Mouse (Mus musculus) MN1 (cell line): ENCODE measurements around the gene Sympk.
"Not testable (repeated sequence)": the region's sequence is repeated elsewhere in the genome, so short reads cannot be mapped to it uniquely, and the experiment has no call there.

Experiments used
- DNase-seq: peaks from one replicate; pipeline ENCODE4 v3.0.0-alpha.2; 2016; ENCODE audit warnings: low spot score

The Sympk gene

DNA sequence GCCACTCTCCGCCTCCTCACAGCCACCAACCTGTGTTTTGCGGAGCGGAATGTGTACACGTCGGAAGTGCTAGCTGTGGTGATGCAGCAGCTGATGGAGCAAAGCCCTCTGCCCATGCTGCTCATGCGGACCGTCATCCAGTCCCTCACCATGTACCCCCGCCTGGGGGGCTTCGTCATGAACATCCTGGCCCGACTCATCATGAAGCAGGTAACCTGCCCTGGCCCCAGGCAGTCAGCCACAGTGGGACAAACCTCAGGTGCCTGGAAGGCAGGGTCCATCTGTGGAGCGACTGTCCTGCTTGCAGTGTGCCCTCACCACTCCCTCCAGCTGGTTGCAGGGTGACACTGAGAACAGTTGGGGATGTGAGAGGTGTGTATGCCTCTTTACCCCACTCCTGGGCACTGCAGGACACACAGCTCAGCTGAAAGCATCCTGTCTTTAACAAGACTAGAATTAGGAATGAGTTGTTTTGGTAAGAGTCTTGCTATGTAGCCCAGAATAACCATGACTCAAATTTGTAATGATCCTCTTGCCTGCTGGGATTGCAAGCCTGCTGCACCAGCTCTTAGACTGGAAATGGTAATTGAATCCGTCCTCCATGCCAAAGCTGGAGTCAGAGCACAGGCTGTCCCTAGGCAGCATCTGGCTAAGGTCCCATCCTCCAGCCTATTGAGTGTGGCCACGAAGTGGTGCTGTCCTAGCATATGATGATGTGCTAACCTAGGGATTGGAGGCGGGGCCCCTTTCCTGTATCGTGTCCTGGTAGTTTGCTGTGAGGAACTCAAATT is 28.4 kb downstream of the Sympk start:
- DNase-seq, result peak; percentile 36

DNA sequence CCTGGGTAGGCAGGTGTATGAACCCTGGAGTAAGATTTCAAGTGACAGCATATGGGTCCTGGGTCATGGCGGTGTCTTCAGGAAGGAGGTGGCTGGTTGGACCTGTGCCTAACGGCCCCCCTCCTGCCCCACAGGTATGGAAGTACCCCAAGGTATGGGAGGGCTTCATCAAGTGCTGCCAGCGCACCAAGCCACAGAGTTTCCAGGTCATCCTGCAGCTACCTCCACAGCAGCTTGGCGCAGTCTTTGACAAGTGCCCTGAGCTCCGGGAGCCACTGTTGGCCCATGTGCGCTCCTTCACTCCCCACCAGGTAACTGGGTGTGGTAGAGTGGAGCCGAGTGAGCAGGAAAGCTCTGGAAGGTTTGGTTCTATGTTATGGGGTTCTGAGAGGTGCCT is 29.0 kb downstream of the Sympk start:
- no peak for DNase-seq

DNA sequence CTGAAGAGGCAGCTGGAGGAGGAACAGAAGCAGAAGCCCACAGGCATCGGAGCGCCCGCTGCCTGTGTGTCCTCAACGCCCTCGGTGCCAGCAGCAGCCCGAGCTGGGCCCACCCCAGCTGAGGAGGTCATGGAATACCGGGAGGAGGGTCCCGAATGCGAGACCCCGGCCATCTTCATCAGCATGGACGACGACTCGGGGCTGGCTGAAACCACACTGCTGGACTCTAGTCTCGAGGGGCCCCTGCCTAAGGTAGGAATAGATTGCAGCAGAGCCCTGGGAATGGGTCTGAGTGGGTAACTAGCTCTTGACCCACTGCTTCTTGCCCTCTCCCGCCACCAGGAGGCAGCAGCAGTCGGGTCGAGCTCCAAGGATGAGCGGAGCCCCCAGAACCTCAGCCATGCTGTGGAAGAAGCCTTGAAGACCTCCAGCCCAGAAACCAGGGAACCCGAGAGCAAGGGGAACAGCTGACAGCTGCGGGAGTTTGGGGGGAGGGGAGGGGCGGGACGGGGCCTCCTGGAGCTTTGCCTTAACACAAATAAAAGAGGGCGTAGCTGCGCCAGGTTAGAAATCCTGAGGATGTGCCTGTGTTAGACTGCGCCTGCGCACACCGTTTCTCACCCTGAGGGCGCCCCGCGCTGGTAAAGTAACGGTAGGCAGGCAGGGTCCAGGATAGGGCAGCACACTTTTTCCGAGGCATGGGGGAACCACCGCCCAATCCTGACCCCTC is 30.0 kb downstream of the Sympk start, which contains the start of gene Rsph6a:
Rsph6a (plus strand) TSS at position 644 of the 730 bp plus-strand sequence.
- peak; percentile 16 for DNase-seq

DNA sequence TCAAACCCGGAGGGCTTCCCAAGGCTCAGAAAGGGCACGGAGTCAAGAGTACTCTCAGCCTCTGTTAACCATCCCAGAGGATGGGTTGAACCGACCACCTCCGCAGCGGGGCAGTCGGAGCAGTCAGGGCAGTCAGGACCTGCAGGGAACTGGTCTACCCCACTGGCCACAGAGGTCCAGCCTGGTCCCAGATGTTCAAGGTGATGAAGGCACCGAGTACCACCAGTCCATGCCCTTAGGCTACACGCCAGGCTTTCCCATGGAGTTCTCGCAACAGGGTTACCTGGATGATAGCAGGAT is 30.6 kb downstream of the Sympk start:
- no peak for DNase-seq

DNA sequence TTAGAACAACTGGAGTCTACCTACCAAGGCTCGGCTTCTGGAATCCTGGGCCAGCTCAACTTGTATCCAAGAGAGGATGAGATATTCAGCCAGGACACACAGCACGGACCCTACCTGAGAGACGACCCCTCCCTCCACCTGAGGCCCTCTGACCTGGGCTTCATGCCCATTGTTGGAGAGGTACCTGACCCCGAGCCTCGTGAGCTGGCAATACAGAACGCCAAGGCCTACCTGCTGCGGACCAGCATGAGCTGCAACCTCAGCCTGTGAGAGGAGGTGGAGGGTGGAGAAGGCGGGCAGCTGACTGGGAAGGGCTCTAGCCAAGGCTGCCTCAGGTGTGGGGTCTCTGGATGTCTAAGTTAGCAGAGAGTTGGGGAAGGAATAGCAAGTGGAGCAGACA is 30.9 kb downstream of the Sympk start:
- no peak for DNase-seq

DNA sequence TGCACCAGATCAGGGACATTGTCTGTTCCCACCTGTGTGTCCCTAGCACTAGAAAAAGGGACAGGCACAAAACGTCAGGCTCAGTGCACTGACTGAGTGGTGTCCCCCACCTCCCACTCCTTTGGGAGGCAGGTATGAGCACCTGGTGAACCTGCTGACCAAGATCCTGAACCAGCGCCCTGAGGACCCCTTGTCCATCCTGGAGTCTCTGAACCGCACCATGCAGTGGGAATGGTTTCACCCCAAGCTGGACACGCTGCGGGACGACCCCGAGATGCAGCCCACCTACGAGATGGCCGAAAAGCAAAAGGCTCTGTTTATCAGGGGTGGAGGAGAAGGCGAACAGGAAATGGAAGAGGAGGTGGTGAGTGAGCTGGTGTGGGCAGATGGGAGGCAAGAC is 33.2 kb downstream of the Sympk start:
- DNase-seq, result no peak

DNA sequence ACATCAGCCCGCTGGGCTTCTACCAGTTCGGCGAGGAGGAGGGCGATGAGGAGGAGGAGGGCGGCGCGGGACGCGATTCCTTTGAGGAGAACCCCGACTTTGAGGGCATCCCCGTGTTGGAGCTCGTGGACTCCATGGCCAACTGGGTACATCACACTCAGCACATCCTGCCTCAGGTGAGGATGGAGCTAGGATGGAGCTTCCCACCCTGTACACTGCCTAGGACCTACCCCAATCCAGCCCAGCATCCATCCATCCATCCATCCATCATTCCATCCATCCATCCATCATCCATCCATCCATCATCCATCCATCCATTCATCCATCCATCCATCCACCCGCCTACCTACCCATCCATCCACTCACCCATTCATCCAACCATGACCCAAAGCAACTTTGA is 41.7 kb downstream of the Sympk start:
- no peak for DNase-seq

DNA sequence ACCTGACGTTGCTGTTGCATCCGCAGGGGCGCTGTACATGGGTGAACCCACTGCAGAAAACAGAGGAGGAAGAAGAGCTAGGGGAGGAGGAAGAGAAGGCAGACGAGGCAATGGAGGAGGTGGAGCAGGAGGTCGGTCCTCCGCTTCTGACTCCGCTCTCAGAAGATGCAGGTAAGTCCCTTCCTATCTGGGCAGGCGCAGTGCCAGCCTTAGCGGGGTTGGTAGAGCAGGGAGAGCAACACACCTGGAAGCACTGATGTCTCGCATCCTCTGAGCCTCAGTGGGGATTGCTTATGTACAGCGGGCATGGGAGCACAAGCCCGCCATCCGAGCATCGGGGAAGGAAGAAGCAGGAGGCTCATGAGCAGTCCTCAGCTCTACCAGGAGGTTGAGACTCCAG is 42.9 kb downstream of the Sympk start:
- DNase-seq, result no peak

DNA sequence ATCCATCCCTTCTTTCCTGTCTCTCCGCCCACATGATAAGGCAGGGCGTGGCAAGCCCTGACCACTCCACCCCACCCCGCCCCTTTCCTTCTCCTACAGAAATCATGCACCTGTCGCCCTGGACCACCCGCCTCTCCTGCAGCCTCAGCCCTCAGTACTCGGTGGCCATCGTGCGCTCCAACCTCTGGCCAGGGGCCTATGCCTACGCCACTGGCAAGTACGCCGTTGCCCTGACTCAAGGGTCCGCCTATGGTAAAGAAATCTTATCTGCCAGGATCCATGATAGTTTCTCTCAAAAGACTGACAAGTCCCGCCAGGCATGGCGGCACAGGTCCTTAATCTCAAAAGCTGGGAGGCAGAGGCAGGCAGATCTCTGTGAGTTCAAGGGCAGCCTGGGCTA is 43.8 kb downstream of the Sympk start:
- no peak for DNase-seq

DNA sequence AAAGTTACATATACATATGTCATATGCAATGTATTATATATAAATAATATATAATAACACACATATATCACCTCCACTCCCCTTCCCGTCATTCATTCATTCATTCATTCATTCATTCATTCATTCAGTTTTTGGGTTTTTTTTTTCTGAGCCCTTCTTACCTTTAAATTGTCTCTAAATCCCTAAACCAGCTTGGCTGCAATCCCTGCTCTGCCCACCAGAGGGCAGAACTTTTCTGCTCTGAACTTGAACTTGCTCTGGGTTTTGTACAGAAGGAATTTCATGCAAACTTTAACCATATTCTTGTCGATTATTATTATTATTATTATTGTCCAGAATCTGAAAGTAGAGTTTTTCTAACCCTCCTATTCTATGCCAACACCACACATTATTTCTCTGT is 44.5 kb downstream of the Sympk start:
- peak; percentile 80 for DNase-seq

DNA sequence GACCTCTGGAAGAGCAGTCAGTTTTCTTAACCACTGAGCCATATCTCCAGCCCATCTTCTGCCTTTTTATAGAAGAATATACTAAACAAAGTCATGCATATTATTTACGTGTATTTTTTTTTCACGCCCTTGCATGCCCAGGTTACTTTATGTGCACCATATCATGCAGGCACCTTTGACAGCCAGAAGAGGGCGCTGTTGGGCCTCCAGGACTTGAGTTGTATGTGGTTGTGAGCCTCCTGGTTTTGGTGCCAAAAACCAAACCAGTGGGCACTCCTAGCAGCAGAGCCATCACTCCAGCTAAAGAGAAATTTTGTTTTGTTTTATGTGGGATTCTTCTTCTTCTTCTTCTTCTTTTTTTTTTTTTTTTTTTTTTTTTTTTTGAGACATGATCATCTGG is 45.3 kb downstream of the Sympk start:
- no peak for DNase-seq

DNA sequence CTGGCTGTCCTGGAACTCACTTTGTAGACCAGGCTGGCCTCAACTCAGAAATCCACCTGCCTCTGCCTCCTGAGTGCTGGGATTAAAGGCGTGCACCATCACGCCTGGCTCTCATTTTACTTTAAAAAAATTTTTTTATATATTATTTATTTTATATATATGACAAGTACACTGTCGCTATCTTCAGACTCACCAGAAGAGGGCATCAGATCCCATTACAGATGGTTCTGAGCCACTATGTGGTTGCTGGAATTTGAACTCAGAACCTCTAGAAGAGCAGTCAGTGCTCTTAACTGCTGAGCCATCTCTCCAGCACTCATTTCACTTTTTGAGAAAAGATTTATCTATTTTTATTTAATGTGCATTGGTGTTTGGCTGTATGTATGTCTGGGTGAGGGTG is 46.8 kb downstream of the Sympk start:
- not testable (repeated sequence) for DNase-seq

DNA sequence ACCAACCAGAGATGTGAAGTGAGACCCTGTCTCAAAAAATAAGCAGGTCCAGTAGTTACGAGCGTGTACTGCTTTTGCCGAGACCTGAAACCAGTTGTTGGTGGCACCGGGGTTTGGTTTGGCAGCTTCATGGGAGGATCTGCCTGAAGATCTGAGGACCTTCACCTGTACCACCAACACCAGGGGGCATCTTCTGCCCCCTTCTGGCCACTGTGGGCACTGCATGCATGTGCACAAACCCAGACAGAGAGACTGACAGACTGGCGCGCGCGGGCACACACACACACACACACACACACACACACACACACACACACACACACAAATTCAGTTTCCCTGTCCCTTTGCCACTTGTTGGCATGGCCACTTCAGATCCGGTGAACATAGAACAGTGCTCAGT is 49.3 kb downstream of the Sympk start:
- DNase-seq, result no peak

DNA sequence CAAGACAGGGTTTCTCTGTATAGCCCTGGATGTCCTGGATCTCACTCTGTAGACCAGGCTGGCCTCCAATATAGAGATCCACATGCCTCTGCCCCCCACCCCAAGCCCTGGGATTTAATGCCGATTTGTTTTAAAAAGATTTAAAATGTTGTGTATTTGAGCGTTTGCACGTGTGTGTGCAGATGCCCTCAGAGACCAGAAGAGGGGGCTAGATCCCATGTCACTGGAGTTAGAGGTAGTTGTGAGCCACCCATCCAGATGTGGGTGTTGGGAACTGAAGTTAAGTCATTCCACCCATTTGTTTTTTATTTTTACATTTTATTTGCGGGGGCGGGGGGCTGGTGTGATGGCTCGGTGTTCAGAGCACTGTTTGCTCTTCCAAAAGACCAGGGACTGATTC is 50.3 kb downstream of the Sympk start:
- no peak for DNase-seq

DNA sequence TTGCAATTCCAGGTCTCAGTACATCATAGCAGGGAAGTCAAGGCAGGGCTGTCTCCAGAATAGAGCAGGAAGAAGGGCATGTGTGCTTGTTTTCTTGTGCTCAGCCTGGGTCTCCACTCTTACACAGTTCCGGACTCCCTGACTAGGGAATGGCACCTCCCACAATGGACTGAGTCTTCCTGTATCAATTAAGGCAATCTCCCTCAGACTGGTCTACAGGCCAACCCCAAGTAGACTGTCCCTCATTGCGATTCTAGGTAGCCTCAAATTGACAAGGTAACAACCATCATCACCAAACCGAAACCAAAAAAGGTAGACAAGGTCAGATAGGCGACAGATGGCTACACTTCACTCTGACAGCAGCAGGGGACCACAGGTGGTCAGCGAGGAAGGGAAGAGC is 51.1 kb downstream of the Sympk start:
- no peak for DNase-seq

DNA sequence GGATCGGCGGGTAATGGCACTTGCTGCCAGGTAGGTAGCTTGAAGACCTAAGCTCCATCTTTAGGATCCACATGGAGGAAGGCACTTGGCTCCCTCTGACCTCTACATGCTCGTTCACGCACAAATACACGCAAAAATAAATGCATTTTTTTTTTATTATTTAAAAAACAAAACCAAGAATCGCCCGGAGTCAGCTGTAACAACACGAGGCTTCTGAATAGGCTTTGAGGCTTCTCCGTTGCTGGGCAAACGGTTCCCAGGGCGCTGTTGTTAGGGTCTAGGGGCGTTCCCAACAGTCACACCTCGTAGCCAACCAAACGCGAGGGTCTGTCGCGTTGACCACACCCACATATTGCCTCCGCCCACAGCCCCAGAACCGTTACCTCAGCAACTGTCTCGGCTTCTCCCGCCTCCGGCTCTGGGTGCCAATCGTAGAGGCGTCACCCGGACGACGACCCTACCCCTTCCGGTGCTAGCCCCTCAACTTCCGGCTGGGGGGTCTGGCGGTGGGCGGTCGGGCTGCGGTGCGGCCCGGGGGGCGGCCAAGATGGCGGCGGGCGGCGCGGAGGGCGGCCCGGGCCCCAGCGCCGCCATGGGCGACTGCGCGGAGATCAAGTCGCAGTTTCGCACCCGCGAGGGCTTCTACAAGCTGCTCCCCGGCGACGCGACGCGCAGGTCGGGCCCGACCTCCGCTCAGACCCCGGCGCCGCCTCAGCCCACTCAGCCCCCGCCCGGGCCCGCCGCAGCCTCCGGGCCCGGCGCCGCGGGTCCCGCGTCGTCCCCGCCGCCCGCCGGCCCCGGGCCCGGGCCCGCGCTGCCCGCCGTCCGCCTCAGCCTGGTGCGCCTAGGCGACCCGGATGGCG is 51.8 kb downstream of the Sympk start, which contains the start of gene Dmwd:
Dmwd (plus strand) TSS at position 505 of the 863 bp plus-strand sequence.
- DNase-seq, result peak; percentile 96

DNA sequence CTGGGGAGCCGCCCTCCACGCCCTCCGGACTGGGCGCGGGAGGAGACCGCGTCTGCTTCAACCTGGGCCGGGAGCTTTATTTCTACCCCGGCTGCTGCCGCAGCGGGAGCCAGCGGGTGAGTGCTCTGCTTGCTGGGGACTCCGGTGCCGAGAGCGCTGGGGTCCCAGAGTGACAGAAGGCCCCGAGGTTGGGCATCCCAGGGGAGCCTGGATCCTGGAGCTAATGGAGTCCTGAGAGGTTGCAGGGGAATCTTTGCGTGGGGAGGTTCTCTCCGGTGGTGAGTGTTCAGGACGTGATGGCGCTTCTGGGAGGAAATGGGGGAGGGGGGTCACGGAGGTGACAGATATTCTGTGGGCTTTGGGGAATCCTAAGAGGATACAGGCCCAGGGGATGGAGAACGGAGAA is 52.4 kb downstream of the Sympk start:
- peak; percentile 50 for DNase-seq

DNA sequence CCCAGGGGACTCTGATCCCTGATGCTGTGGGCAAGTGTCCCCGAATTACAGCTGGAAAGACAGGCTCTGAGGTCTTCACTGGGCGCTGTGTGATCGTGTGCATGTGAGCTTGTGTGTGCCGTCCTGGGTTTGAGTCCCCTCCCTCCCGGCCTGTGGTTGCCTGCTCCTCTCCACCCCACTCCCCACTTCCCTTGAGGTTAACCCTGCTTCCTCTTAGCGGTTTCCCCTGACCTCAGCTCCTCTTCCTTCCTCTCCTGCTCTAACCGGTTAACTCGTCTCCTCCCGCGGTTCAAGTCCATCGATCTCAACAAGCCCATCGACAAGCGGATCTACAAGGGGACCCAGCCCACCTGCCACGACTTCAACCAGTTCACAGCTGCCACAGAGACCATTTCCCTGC is 53.6 kb downstream of the Sympk start:
- no peak for DNase-seq

DNA sequence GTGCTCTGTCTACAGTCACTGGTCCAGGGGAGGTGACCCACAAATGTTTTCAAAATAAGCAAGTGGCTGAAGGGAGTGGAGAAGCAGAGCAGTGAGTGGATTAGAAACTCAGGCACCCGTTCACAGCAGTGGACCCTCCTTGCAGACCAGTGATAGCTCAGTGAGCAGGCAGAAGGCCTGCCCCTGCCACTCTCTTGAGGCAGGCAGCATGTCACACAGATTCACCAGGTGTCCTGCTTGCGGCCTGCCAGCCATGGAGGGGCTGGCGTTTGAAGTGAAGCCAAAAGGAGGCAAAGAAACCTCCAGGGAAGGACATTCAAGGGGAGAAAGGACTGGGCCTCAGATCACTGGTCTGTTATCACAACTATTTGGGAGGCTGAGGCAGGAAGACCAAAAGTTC is 54.6 kb downstream of the Sympk start:
- no peak for DNase-seq

DNA sequence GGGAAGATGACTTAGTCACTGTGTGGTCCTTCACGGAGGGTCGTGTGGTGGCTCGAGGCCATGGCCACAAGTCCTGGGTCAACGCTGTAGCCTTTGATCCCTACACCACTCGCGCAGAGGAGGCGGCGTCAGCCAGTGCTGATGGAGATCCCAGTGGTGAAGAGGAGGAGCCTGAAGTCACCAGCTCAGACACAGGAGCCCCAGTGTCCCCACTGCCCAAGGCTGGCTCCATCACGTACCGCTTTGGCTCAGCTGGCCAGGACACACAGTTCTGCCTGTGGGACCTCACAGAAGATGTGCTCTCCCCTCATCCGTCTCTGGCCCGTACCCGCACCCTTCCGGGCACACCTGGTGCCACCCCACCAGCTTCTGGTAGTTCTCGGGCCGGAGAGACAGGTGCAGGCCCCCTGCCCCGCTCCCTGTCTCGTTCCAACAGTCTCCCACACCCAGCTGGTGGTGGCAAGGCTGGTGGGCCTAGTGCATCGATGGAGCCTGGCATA is 56.3 kb downstream of the Sympk start:
- no peak for DNase-seq

DNA sequence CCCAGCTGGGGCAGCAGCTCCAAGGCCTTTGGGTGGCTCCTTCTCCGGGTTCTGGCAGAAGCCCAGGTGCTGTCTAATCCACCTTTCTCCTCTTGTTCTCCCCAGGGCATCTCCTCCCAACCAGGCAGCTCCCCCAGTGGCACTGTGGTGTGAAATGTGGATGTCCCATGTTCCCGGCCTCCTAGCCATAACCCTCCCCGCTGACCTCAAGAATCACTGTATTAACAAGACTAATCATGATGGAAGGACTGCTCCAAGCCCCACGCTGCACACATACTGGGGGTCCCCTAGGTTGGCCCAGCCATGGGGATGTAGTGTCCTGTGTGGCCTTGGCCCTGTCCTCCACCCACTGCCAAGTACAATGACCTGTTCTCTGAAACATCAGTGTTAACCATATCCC is 58.0 kb downstream of the Sympk start:
- DNase-seq, result no peak

DNA sequence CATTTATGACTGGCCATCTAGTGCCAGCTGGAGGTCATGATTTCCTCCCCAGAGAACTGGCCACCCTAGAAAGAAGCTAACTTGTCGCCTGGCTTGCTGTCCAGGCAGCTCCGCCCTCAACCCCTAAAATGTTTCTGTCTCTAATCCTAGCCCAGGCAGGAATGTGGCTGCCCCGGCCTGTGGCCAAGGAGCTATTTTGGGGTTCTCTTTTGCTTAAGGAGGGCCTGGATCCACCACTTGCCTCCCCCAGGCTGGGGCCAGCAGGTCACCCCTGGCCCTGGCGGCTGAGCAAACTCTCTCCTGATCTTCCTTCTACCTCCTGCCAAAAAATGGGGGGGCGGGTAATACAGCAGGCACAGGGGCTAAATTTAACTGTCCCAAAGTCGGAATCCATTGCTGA is 58.9 kb downstream of the Sympk start:
- DNase-seq, result no peak

DNA sequence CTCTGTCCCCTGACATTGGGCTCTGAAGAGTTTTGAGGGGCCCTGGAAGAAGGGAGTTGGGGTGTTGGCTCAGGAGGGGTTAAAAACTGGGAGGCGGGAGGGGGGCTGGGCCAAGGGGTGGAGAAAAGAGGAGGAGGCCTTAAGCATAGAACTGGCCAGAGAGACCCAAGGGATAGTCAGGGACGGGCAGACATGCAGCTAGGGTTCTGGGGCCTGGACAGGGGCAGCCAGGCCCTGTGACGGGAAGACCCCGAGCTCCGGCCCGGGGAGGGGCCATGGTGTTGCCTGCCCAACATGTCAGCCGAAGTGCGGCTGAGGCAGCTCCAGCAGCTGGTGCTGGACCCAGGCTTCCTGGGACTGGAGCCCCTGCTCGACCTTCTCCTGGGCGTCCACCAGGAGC is 59.5 kb downstream of the Sympk start, which contains the start of gene Dmpk:
Dmpk (plus strand) TSS at position 149 of the 400 bp plus-strand sequence.
- DNase-seq, result peak; percentile 29
